Mouse (Mus musculus) cortical plate, adult 2 months (tissue): ENCODE results near the gene Tspan9.

ENCODE experiments used
- CTCF ChIP-seq: fragments of 200-500 bp; IDR thresholded peaks from 2 replicates; pipeline ENCODE4 v1.5.1; 2011; ENCODE audit warnings: mild to moderate bottlenecking, control low read depth, low read length; ENCODE audit not compliant: insufficient read depth; ENCODE audit errors: extremely low read depth
- POLR2A ChIP-seq: fragments of 200-500 bp; IDR thresholded peaks from 2 replicates; pipeline ENCODE4 v1.6.1; 2011; ENCODE audit warnings: mild to moderate bottlenecking, low read length, control low read depth; ENCODE audit not compliant: insufficient read depth; ENCODE audit errors: extremely low read depth

DNA sequence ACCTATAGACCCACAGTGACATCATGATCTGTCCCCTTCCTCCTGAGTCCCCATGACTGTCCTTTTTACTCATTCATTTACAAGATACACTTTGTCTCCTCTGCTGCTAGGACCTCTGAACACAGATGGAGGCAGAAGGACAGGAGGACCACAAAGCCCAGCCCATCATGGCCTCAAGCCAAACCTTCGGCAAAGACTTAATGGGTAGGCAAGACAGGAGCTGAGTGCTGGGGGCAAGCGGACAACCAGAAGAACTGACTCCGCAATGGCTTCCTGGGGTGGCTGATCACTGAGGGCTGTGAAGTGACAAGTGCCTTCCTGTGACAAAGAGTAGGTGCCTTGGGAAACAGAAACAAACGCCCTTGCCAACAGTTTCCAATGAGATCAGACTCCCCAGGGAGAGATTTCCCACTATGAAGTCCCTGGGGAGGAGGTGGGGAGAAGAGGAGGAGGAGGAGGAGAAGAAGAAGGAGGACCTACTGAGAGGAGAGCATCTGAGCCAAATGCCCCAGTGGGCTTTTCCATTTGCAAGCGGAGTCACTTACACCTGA is 67.9 kb downstream of the Tspan9 start:
- TF ChIP-seq CTCF (no peak), POLR2A (no peak)
